Mouse (Mus musculus): ENCODE measurements around the gene Gstm1.
"Not testable (repeated sequence)": the region's sequence is repeated elsewhere in the genome, so short reads cannot be mapped to it uniquely, and the experiment has no call there.

Gstm1 gene

GRCm38 (mm10) chr3:108016468-108016867 is 1.3 kb downstream of the Gstm1 start:
- DNase-seq (ENCODE audit: low spot score) = not testable (repeated sequence)

DNA sequence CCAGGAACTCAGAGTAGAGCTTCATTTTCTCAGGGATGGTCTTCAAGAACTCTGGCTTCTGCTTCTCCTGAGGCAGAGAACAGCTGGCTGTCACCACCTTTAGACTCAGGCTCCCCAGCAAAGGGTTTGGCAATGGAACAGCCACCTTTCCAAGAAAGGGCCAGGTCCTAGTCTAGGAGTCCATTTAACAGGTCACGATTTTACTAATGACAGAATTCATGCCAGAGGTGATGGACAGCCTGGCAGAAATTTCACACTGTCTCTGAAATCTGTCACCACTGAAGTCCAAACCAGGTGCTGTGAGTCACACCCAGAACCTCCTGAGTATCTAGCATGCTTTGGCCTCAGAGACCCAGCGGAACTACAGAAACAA is 2.8 kb downstream of the Gstm1 start:
- no peak for DNase-seq (ENCODE audit: low spot score)

DNA sequence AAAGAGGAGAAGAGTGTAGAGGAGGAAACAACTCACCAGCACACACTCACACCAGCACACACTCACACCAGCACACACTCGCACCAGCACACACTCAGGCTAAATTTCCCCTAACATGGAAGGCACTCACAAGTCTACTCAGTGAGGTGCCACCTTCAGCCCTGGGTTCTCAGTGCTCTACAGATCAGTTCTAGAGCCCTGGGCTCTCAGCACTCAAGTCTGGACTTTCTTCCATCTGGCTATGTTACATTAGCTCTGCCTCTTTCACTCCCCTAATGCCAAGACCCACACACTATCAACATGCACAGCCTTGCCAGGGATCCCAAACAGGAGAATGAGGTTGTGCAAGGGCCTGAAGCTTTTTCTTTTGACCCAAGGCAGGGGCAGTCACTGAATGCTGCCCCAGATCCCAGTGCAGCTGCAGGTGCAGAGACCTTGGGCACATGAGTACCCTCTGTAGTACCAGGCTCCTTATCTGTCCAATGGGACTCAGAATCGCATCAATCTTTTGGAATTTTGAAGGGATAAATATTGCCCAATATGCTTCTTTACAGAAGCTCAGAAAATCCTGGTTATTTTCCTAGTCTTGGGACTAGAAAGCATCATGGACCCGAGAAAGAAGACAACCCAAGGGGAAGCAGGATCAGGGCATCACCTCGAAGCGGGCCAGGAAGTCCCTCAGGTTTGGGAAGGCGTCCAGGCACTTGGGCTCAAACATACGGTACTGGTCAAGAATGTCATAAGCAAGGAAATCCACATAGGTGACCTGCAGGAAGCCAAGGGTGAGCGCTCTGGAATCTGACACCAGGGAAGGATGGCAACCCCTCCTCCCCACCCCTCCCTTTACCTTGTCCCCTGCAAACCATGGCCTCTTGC is 3.4 kb downstream of the Gstm1 start:
- no peak for DNase-seq (ENCODE audit: low spot score)

DNA sequence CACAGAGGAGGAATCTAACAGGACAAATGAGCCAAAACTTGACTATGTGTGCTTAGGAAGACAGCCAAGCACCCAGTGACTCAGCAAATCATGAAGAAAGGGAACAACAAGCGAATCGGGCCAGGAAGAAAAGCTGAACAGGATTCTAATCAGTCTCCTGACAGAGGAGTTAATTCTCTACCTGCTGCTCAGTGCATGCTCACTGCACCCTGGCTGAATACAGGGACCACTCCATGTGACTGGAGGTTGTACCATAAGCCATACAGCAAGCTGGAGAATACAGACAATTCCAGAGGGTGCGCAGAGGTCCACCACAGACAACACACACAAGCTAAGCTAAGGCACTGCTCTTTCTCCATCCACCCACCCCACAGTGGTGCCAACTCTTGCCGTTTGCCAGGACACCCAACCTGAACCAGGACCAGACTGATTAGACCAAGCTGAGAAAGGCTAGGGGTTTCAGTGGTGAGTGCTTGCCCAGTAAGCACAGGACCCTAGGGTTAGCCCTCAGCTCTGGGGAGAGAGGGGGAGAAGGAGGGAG is 4.4 kb downstream of the Gstm1 start:
- DNase-seq (ENCODE audit: low spot score) = peak; percentile 39

DNA sequence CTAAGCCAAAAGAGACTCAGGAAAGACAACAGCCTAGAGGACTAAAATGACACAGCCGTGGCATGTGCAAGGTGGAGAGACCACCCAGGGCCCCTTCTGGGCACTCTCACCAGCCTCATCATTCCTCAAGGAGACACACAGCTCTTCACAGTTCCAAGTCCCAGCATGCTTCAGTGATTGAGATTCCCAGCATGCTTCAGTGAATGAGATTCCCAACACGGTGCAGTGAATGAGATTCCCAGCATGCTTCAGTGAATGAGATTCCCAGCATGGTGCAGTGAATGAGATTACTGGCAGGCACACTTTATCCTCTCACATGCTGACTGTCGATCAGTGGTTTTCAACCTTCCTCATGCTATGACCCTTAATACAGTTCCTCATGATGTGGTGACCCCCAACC is 6.2 kb downstream of the Gstm1 start:
- no peak for DNase-seq (ENCODE audit: low spot score)

DNA sequence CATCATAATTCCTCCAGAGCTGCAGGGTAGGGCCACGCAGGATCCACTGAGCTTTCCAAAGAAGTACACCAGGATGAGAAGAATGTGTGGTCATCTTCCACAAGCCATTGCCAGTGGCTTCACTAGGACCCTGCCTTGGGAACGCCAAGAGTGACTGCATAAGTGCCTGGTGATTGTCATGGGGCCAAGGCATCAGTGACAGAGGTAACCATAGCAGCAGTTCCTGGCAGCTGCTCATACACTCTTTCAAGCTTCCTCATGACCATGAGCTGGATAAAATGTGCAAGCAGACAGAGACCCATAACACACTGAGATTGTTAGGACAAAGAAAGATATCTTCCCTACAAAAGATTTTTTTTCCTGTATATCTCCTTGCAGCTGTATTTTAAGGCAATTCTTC is 7.5 kb downstream of the Gstm1 start:
- no peak for DNase-seq (ENCODE audit: low spot score)

DNA sequence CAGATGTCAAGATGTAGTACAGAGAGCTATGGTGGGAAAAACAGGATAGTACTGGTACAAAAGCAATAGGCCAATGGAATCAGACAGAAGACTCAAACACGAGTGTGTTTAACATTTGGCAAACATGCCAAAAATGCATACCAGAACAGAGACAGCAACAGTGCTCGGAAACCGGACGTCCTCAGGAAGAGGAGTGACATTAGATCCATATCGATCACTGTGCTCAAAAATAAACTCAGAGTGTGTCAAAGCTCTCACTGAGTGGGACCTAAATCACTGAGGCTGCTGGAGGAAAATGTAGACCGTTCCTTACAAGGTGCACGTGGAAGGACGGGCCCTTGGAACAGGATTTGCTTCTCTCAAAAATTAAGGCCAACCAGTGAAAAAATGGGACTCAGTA is 15.8 kb downstream of the Gstm1 start:
- DNase-seq (ENCODE audit: low spot score) = no peak

- no peak for DNase-seq (ENCODE audit: low spot score)
Observed at GRCm38 (mm10) chr3:107999491-107999890, 18.3 kb downstream of the Gstm1 start.

DNA sequence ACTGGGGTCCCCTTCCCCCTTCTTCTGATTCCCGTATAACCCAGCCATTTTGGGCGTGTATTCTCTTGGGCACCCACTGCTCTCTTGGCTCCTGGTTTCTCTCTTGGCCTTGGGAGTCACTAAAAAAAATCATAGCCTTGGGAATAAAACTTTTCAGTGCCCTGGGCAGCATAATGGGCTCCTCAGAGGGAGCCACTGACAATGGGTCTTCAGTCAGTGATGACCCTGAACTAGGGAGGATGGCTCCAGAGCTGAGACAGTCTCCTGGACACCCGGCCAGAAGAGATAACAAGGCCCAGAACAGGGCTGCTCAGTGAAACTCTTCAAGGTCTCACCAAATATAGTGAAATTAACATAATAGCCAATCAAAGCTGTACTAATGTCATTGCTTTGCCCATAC is 19.2 kb downstream of the Gstm1 start:
- DNase-seq (ENCODE audit: low spot score) = peak; percentile 29

DNA sequence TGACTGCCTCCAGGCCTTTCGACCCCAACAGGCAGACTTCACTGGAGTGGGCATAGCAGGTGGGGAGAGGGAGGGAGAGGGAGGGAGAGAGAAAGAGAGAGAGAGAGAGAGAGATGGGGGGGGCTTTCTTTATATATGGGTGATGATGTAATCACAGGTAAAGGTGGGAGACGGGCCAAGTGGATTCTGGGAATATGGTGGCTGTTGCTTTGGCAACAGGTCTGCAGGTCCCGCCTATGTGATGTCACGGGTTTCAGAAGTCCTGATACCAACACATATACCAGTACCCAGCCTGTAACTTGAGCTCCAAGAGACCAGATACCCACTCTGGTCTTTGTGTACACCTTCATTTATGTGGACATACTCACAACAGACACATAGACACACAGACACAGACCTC is 21.2 kb downstream of the Gstm1 start:
- no peak for DNase-seq (ENCODE audit: low spot score)

DNA sequence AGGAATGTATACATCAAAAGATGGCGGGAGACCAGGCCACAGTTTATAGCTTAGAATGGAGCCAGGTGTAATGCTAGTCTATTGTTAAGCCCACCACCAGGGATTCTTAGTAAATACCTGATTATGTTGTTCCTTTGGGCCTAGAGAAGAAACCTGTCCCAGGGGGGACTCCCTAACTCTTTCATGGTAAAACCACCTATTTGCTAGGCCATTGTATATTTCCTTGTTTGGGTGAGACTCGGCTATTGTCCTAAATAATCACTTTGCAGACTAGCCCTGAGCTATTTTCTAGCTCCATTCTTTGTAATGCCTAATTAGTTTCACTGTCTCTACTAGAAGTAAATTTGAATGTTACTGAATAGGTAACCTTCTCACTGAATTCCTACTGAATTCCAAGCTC is 21.8 kb downstream of the Gstm1 start:
- DNase-seq (ENCODE audit: low spot score) = not testable (repeated sequence)

- peak; percentile 60 for DNase-seq (ENCODE audit: low spot score)
Observed at GRCm38 (mm10) chr3:107986041-107986562, 31.7 kb downstream of the Gstm1 start, which contains the start of gene Gstm2. Gene Gstm2 (minus strand): TSS chr3:107986453.

- not testable (repeated sequence) for DNase-seq (ENCODE audit: low spot score)
Observed at GRCm38 (mm10) chr3:107985141-107985540, 32.6 kb downstream of the Gstm1 start.

DNA sequence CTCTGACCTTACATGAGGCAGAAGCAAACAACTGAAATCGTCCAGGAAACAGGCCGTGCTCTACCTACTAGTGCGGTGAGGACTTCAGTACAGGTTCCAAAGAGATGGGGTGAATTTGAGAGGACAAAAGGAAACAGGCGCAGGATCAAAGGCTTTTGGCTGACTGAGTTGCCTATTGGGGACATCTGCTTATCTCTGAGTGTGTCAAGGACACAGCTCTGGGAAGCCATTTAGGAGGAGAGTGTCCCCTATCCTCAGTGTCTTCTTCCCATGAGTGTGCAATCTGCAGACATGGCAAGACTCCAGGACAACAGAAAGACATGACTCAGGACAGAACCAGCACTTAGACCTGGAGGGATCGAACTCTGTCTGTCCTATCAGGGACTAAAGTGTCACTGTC is 33.3 kb downstream of the Gstm1 start:
- DNase-seq (ENCODE audit: low spot score) = no peak

DNA sequence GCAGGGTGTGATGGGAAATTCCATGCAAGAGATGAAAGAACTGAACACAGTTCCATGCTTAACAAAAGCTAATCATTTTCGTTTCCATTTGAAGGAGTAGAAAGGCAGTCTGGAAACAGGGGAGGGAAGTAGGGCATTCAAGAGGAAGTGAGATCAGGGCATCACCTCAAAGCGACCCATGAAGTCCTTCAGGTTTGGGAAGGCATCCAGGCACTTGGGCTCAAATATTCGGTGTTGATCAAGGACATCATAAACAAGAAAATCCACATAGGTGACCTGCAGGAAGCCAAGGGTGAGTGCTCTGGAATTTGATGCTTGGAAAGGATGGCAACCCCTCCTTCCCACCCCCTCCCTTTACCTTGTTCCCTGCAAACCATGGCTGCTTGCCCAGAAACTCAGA is 34.0 kb downstream of the Gstm1 start:
- no peak for DNase-seq (ENCODE audit: low spot score)

GRCm38 (mm10) chr3:107982726-107983125 is 35.0 kb downstream of the Gstm1 start:
- peak; percentile 78 for DNase-seq (ENCODE audit: low spot score)

- no peak for DNase-seq (ENCODE audit: low spot score)
Observed at GRCm38 (mm10) chr3:107981261-107981660, 36.5 kb downstream of the Gstm1 start.

- no peak for DNase-seq (ENCODE audit: low spot score)
Observed at GRCm38 (mm10) chr3:107977691-107978090, 40.1 kb downstream of the Gstm1 start.

DNA sequence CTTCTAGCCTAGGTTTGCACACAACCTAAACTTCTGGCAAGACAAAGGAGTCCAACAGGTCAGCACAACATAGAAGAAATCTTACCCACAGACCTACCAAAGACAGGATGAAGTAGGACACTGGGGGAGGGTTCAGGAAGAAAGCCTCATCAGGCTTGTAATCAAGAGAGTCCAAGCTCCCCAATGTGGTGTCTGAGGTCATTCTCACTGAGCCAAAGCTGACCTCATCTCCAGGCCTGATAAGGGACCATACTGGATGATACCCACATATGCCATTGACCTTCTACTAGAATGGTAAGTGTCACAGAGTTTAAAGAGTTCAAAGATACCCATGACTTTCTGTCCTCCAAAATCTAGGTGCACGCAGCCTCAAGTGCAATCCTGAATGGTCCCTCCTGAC is 43.5 kb downstream of the Gstm1 start:
- DNase-seq (ENCODE audit: low spot score) = no peak

- DNase-seq (ENCODE audit: low spot score) = no peak
Observed at GRCm38 (mm10) chr3:107972070-107972469, 45.7 kb downstream of the Gstm1 start.

GRCm38 (mm10) chr3:107971101-107971500 is 46.7 kb downstream of the Gstm1 start:
- not testable (repeated sequence) for DNase-seq (ENCODE audit: low spot score)

GRCm38 (mm10) chr3:107968724-107969395 is 48.9 kb downstream of the Gstm1 start, which contains the start of gene Gstm3:
Gene Gstm3 (minus strand): TSS chr3:107969283.
- DNase-seq (ENCODE audit: low spot score) = no peak

- no peak for DNase-seq (ENCODE audit: low spot score)
Observed at GRCm38 (mm10) chr3:107966631-107967030, 51.1 kb downstream of the Gstm1 start.
